Mouse (Mus musculus) embryo, embryonic 11 days (tissue): ENCODE data around the gene Wrap53.
"Not testable (repeated sequence)": the region's sequence is repeated elsewhere in the genome, so short reads cannot be mapped to it uniquely, and the experiment has no call there.

Source experiments
- DNase-seq: peaks from one replicate; pipeline ENCODE4 v3.0.0-alpha.2; 2015

Wrap53 gene

GRCm38 (mm10) chr11:69560896-69561854 lies 18.9 kb downstream of the Wrap53 start:
- DNase-seq, result peak; percentile 84

GRCm38 (mm10) chr11:69559851-69560765 lies 19.9 kb downstream of the Wrap53 start, which contains the start of gene Efnb3:
TSS of gene Efnb3 (minus strand) at chr11:69560205.
- peak; percentile 92 for DNase-seq

GRCm38 (mm10) chr11:69559183-69559582 lies 20.9 kb downstream of the Wrap53 start:
- DNase-seq, result no peak

- no peak for DNase-seq
These were observed 21.3 kb downstream of the Wrap53 start for GRCm38 (mm10) chr11:69558756-69559155.

- peak; percentile 74 for DNase-seq
These were observed 22.6 kb downstream of the Wrap53 start for GRCm38 (mm10) chr11:69557381-69557958.

GRCm38 (mm10) chr11:69554539-69555140 lies 25.4 kb downstream of the Wrap53 start:
- no peak for DNase-seq

- peak; percentile 56 for DNase-seq
These were observed 26.7 kb downstream of the Wrap53 start for GRCm38 (mm10) chr11:69553341-69553721.

- DNase-seq, result peak; percentile 88
These were observed 27.3 kb downstream of the Wrap53 start for GRCm38 (mm10) chr11:69552622-69553340.

- DNase-seq, result no peak
These were observed 28.7 kb downstream of the Wrap53 start for GRCm38 (mm10) chr11:69551310-69551709.

GRCm38 (mm10) chr11:69549060-69549656 lies 30.9 kb downstream of the Wrap53 start, which contains the start of gene Dnah2:
TSS of gene Dnah2 (minus strand) at chr11:69549110.
- DNase-seq, result no peak

- no peak for DNase-seq
These were observed 33.0 kb downstream of the Wrap53 start for GRCm38 (mm10) chr11:69547071-69547470.

GRCm38 (mm10) chr11:69546423-69547053 lies 33.5 kb downstream of the Wrap53 start:
- peak; percentile 91 for DNase-seq

- DNase-seq, result peak; percentile 52
These were observed 34.1 kb downstream of the Wrap53 start for GRCm38 (mm10) chr11:69545957-69546356.

GRCm38 (mm10) chr11:69543598-69543997 lies 36.5 kb downstream of the Wrap53 start:
- no peak for DNase-seq

GRCm38 (mm10) chr11:69541741-69542140 lies 38.3 kb downstream of the Wrap53 start:
- DNase-seq, result not testable (repeated sequence)

GRCm38 (mm10) chr11:69540700-69541099 lies 39.4 kb downstream of the Wrap53 start:
- no peak for DNase-seq

GRCm38 (mm10) chr11:69534990-69535389 lies 45.1 kb downstream of the Wrap53 start:
- DNase-seq, result no peak

- no peak for DNase-seq
These were observed 47.4 kb downstream of the Wrap53 start for GRCm38 (mm10) chr11:69532480-69533150.

GRCm38 (mm10) chr11:69530755-69531154 lies 49.3 kb downstream of the Wrap53 start:
- DNase-seq, result not testable (repeated sequence)

- not testable (repeated sequence) for DNase-seq
These were observed 49.8 kb downstream of the Wrap53 start for GRCm38 (mm10) chr11:69530281-69530680.
